Mouse (Mus musculus) CH12.LX (cell line): ENCODE measurements around the gene Rabep1. TPM values are rescaled to one million over a fixed set of nuclear protein-coding genes. Genes with fewer than 3 reads are reported as not detected.

Experiments
- DNase-seq: peaks from one replicate; pipeline ENCODE4 v3.0.0-alpha.2; 2013; ENCODE audit errors: extremely low read depth
- H3K27ac ChIP-seq: 2 replicates; pipeline ENCODE4 v1.5.1; 2012; ENCODE audit warnings: low read depth, mild to moderate bottlenecking, control low read depth, moderate library complexity; ENCODE audit not compliant: insufficient read depth
- H3K27me3 ChIP-seq: replicated peaks from 2 replicates; pipeline ENCODE3; 2012; ENCODE audit warnings: inconsistent platforms
- H3K36me3 ChIP-seq, 2 experiments: replicated peaks in 1 of 2; 2 replicates each; pipeline versions ENCODE3 to v1.6.1; 2012; ENCODE audit warnings: inconsistent platforms in 1 of 2, low read length in 1 of 2, mild to moderate bottlenecking in 1 of 2, mixed read lengths in 1 of 2, moderate library complexity in 1 of 2; ENCODE audit not compliant: control insufficient read depth in 1 of 2, insufficient read depth in 1 of 2
- H3K4me1 ChIP-seq, 2 experiments: 2 replicates each; pipeline ENCODE4 v1.6.1; 2012; ENCODE audit warnings: inconsistent platforms in 1 of 2, moderate library complexity in 1 of 2; ENCODE audit not compliant: insufficient read depth in 2 of 2, control insufficient read depth in 1 of 2
- H3K4me2 ChIP-seq: 2 replicates; pipeline ENCODE4 v1.6.1; 2012; ENCODE audit warnings: low read depth, mild to moderate bottlenecking, control low read depth; ENCODE audit not compliant: poor library complexity, insufficient read depth, severe bottlenecking
- H3K4me3 ChIP-seq, 3 experiments: fragments of 150-350 bp in 1 of 3; sonication (generic) in 1 of 3; replicated peaks in 1 of 3; 2 replicates each; pipeline versions ENCODE3 to v1.5.1; 2011 to 2012; ENCODE audit warnings: low read depth in 2 of 3, low read length in 2 of 3, mild to moderate bottlenecking in 2 of 3, moderate library complexity in 2 of 3, control low read depth in 1 of 3, improper control_type of control experiment in 1 of 3, inconsistent platforms in 1 of 3, mixed read lengths in 1 of 3; ENCODE audit not compliant: poor library complexity in 1 of 3
- H3K79me2 ChIP-seq: replicated peaks from 2 replicates; pipeline ENCODE4 v1.6.1; 2012; ENCODE audit warnings: mild to moderate bottlenecking, moderate library complexity; ENCODE audit not compliant: control insufficient read depth, poor library complexity, insufficient read depth, severe bottlenecking; ENCODE audit errors: extremely low read depth
- H3K9ac ChIP-seq: 2 replicates; pipeline ENCODE4 v1.6.1; 2012; ENCODE audit warnings: low read depth, mild to moderate bottlenecking, control low read depth, moderate library complexity; ENCODE audit not compliant: insufficient read depth
- H3K9me3 ChIP-seq: replicated peaks from 2 replicates; pipeline ENCODE3; 2012; ENCODE audit warnings: low read length, inconsistent platforms, mixed read lengths
- BHLHE40 ChIP-seq: IDR thresholded peaks from 2 replicates; pipeline ENCODE4 v1.6.1; 2011; ENCODE audit warnings: mild to moderate bottlenecking, low read depth, low read length, improper control_type of control experiment
- CHD1 ChIP-seq: IDR thresholded peaks from 2 replicates; pipeline ENCODE4 v1.6.1; 2012; ENCODE audit warnings: low read depth, low read length, improper control_type of control experiment, inconsistent platforms
- CTCF ChIP-seq, 2 experiments: IDR thresholded peaks in 1 of 2; conservative IDR thresholded peaks in 1 of 2; 2 replicates each; pipeline ENCODE4 v1.5.1; 2011 to 2012; ENCODE audit warnings: low read depth in 2 of 2, low read length in 2 of 2, improper control_type of control experiment in 1 of 2, inconsistent platforms in 1 of 2, mild to moderate bottlenecking in 1 of 2, moderate library complexity in 1 of 2
- E2F4 ChIP-seq: IDR thresholded peaks from 2 replicates; pipeline ENCODE4 v1.6.1; 2011; ENCODE audit warnings: low read depth, low read length, improper control_type of control experiment; ENCODE audit not compliant: insufficient replicate concordance
- ELF1 ChIP-seq: IDR thresholded peaks from 2 replicates; pipeline ENCODE4 v1.6.1; 2014; ENCODE audit warnings: low read depth, mild to moderate bottlenecking, inconsistent platforms, low read length, improper control_type of control experiment
- EP300 ChIP-seq: IDR thresholded peaks from 2 replicates; pipeline ENCODE4 v1.6.1; 2011; ENCODE audit warnings: low read length, improper control_type of control experiment
- ETS1 ChIP-seq: conservative IDR thresholded peaks from 2 replicates; pipeline ENCODE4 v1.6.1; 2012; ENCODE audit warnings: low read depth, mild to moderate bottlenecking, inconsistent platforms, low read length, improper control_type of control experiment, moderate library complexity
- GABPA ChIP-seq: IDR thresholded peaks from 2 replicates; pipeline ENCODE4 v1.6.1; 2012; ENCODE audit warnings: low read depth, low read length, improper control_type of control experiment, inconsistent platforms; ENCODE audit not compliant: insufficient replicate concordance
- IRF4 ChIP-seq: IDR thresholded peaks from 2 replicates; pipeline ENCODE4 v1.6.1; 2014; ENCODE audit warnings: low read depth, mild to moderate bottlenecking, inconsistent platforms, low read length, improper control_type of control experiment
- JUN ChIP-seq: IDR thresholded peaks from 2 replicates; pipeline ENCODE4 v1.6.1; 2011; ENCODE audit warnings: low read depth, mild to moderate bottlenecking, low read length, improper control_type of control experiment, moderate library complexity; ENCODE audit not compliant: insufficient read depth
- JUND ChIP-seq: conservative IDR thresholded peaks from 2 replicates; pipeline ENCODE4 v1.6.1; 2011; ENCODE audit warnings: low read depth, low read length, improper control_type of control experiment
- MEF2A ChIP-seq: IDR thresholded peaks from 2 replicates; pipeline ENCODE4 v1.6.1; 2014; ENCODE audit warnings: low read depth, mild to moderate bottlenecking, inconsistent platforms, low read length, improper control_type of control experiment, borderline replicate concordance
- MXI1 ChIP-seq: IDR thresholded peaks from 2 replicates; pipeline ENCODE4 v1.6.1; 2011; ENCODE audit warnings: mild to moderate bottlenecking, low read depth, low read length, improper control_type of control experiment
- MYC ChIP-seq: IDR thresholded peaks from 2 replicates; pipeline ENCODE4 v1.6.1; 2011; ENCODE audit warnings: low read depth, mild to moderate bottlenecking, improper control_type of control experiment, low read length
- NELFE ChIP-seq: IDR thresholded peaks from 2 replicates; pipeline ENCODE4 v1.6.1; 2011; ENCODE audit warnings: low read depth, low read length, improper control_type of control experiment
- NRF1 ChIP-seq: IDR thresholded peaks from 2 replicates; pipeline ENCODE4 v1.6.1; 2014; ENCODE audit warnings: low read depth, mild to moderate bottlenecking, inconsistent platforms, low read length, improper control_type of control experiment, moderate library complexity
- PAX5 ChIP-seq: IDR thresholded peaks from 2 replicates; pipeline ENCODE4 v1.6.1; 2012; ENCODE audit warnings: low read length, inconsistent platforms, mixed read lengths
- RCOR1 ChIP-seq: conservative IDR thresholded peaks from 2 replicates; pipeline ENCODE4 v1.6.1; 2012; ENCODE audit warnings: low read depth, mild to moderate bottlenecking, inconsistent platforms, low read length, improper control_type of control experiment
- TBP ChIP-seq: conservative IDR thresholded peaks from 2 replicates; pipeline ENCODE4 v1.6.1; 2011; ENCODE audit warnings: low read depth, low read length, improper control_type of control experiment
- TCF12 ChIP-seq: IDR thresholded peaks from 2 replicates; pipeline ENCODE4 v1.6.1; 2014; ENCODE audit warnings: low read depth, mild to moderate bottlenecking, inconsistent platforms, low read length, improper control_type of control experiment
- USF2 ChIP-seq: conservative IDR thresholded peaks from 2 replicates; pipeline ENCODE4 v1.6.1; 2011; ENCODE audit warnings: low read depth, low read length, improper control_type of control experiment
- ZC3H11A ChIP-seq: IDR thresholded peaks from 2 replicates; pipeline ENCODE4 v1.6.1; 2012; ENCODE audit warnings: low read depth, mild to moderate bottlenecking, inconsistent platforms, low read length, improper control_type of control experiment
- ZMIZ1 ChIP-seq: IDR thresholded peaks from 2 replicates; pipeline ENCODE4 v1.6.1; 2012; ENCODE audit warnings: low read depth, mild to moderate bottlenecking, inconsistent platforms, low read length, improper control_type of control experiment
- ZNF384 ChIP-seq: IDR thresholded peaks from 2 replicates; pipeline ENCODE4 v1.6.1; 2012; ENCODE audit warnings: low read depth, low read length, improper control_type of control experiment, inconsistent platforms
- dilution Hi-C: fragments of 300-500 bp; cut with MboI; formaldehyde crosslinking; loops from 2 replicates; pipeline ENCODE4 v1.14.3; 2020; ENCODE audit warnings: low sequenced_read_pairs; ENCODE audit not compliant: extremely low pct_unique_long_range_greater_than_20kb, extremely low pct_ligation_motif_present
- in situ Hi-C: fragments of 300-500 bp; cut with MboI; formaldehyde crosslinking; loops from 3 replicates; pipeline ENCODE4 v1.14.3; 2019; ENCODE audit warnings: low sequenced_read_pairs, low pct_ligation_motif_present, low pct_unique_long_range_greater_than_20kb, mixed read lengths
- polyA plus RNA-seq: library from polyadenylated mRNA; unstranded; fragments of >175 nt; gene quantifications from 2 replicates; pipeline ENCODE4 v1.2.1, GENCODE M21; 2012; ENCODE audit warnings: low read depth; ENCODE audit not compliant: insufficient read length
- total RNA-seq, 2 experiments: library from RNA; depleted of rRNA; stranded (reverse); fragments of 300-350 nt in 1 of 2; fragments of >200 nt in 1 of 2; gene quantifications; 2 replicates each; pipeline ENCODE4 v1.2.3; 2012 to 2014

Rabep1 gene
- total and polyA plus RNA-seq, 3 experiments, result 22.3 to 28.3 (median 26.1) TPM

DNA sequence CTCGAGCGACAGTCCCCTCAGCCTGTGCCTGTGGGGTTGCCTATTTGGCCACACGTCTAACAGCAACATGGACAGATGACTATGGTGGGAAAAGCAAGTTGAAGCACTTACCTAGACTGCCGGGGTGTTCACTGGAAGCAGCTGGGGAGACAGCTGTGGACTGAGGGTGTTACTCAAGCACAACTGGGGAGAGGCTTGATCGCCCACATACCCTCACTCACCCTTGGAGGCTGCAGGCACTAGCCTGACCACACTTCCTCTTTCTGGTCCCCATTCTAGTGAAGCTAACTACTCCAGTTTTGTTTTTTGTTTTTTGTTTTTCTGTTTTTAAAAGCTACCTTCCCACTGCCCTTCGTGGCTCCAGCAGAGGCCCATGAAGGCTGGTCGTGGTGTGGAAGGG is 32.2 kb upstream of the Rabep1 start, which contains the start of gene Scimp:
TSS of gene Scimp (minus strand) at position 222 of the 400 bp plus-strand sequence.
- Histone ChIP-seq H3K27me3 (peaks cover 1% of the 10 kb centered on the region), H3K9me3 (peaks cover 6% of the 10 kb centered on the region), H3K4me2 (peak within 1 kb of the TSS; percentile 14; the same call in 1 of the 2 replicates), H3K79me2 (no peaks in the 10 kb centered on the region), H3K4me1 (peaks cover 13 to 56% of the 10 kb centered on the region in 2 experiments), H3K4me3 (no peak within 1 kb of the TSS), H3K9ac (no peak within 1 kb of the TSS), H3K36me3 (no peaks in the 10 kb centered on the region), H3K27ac (no peak within 1 kb of the TSS)
- peak; percentile 58 for DNase-seq
- in situ Hi-C loops (loop anchor here (5.0 kb wide), 1 partner anchor 35 kb away; no protein-coding TSS in a partner anchor), dilution Hi-C loops (no loop called here)
- TF ChIP-seq ZMIZ1, result no peak
- peak; percentile 42; the same call in 1 of the 2 replicates for TF ChIP-seq IRF4
- peak; percentile 69 for TF ChIP-seq EP300
- no peak for TF ChIP-seq GABPA
- TF ChIP-seq TCF12, result peak; percentile 66; the same call in 1 of the 2 replicates
- TF ChIP-seq BHLHE40, result peak; percentile 66
- TF ChIP-seq ELF1, result peak; percentile 29; the same call in 1 of the 2 replicates
- TF ChIP-seq ETS1, result peak; percentile 52

DNA sequence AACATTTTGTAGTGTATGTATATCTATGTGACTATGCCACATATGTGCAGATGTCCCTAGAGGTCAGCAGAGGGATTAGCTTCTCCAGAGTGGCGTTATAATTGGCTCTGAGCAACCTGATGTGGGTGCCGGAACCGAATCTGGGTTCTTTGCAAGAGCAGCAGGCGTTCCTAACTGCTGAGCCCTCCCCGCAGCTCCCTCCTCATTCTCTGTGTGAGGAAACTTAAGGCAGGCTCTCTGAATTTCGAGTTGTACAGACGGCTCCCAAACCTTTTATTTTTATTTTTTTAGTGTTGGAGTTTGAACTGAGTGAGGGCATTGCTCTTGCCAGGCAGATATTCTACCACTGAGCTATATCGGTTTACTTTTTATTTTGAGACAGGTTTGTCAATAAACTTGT is 29.5 kb upstream of the Rabep1 start:
- H3K9me3 ChIP-seq, result peaks cover 9% of the 10 kb centered on the region
- no peak overlapping the region for H3K9ac ChIP-seq
- no peak overlapping the region for H3K27ac ChIP-seq
- dilution Hi-C loops, result no loop called here
- H3K4me3 ChIP-seq, result no peak overlapping the region
- H3K4me2 ChIP-seq, result no peak overlapping the region
- H3K4me1 ChIP-seq, result peaks cover 9 to 36% of the 10 kb centered on the region in 2 experiments
- no peak for DNase-seq
- H3K36me3 ChIP-seq, result no peaks in the 10 kb centered on the region
- TF ChIP-seq E2F4, result no peak
- no peak for TF ChIP-seq ZNF384
- TF ChIP-seq ZC3H11A, result no peak
- no peak for TF ChIP-seq NRF1
- TF ChIP-seq MXI1, result no peak
- no peak for TF ChIP-seq TBP
- no peak for TF ChIP-seq JUN
- TF ChIP-seq ELF1, result no peak
- no peak for TF ChIP-seq JUND
- no peak for TF ChIP-seq USF2
- no peak for TF ChIP-seq NELFE
- no peak for TF ChIP-seq RCOR1
- no peak for TF ChIP-seq IRF4
- no peak; a peak in 1 of 4 replicates for TF ChIP-seq CTCF (conservative IDR thresholded peaks at IDR 0.05 in 1 of 2, IDR thresholded peaks at IDR 0.05 in 1 of 2; ENCODE audit: low read depth in 2 of 2, low read length in 2 of 2)
- TF ChIP-seq PAX5, result no peak
- TF ChIP-seq MYC, result no peak
- no peak for TF ChIP-seq CHD1
- no peak for TF ChIP-seq GABPA
- no peak for TF ChIP-seq MEF2A
- no peak for TF ChIP-seq EP300
- peaks cover 1% of the 10 kb centered on the region for H3K27me3 ChIP-seq
- no peaks in the 10 kb centered on the region for H3K79me2 ChIP-seq
- in situ Hi-C loops, result no loop called here
